Mouse (Mus musculus) erythroblast, embryonic 14.5 days (primary cell): ENCODE data around the gene Znfx1. TPM values are rescaled to one million over a fixed set of nuclear protein-coding genes. Genes with fewer than 3 reads are reported as not detected.

Source experiments
- H3K27me3 ChIP-seq: 2 replicates; pipeline ENCODE4 v1.6.1; 2012; ENCODE audit warnings: inconsistent platforms; ENCODE audit not compliant: control insufficient read depth
- H3K36me3 ChIP-seq: 2 replicates; pipeline ENCODE4 v1.6.1; 2012; ENCODE audit warnings: mild to moderate bottlenecking, inconsistent platforms; ENCODE audit not compliant: control insufficient read depth
- H3K4me1 ChIP-seq: 2 replicates; pipeline ENCODE4 v1.6.1; 2012; ENCODE audit warnings: inconsistent platforms; ENCODE audit not compliant: control insufficient read depth
- H3K4me3 ChIP-seq: replicated peaks from 2 replicates; pipeline ENCODE3; 2012; ENCODE audit warnings: moderate library complexity, mild to moderate bottlenecking, inconsistent platforms
- H3K9me3 ChIP-seq: 2 replicates; pipeline ENCODE4 v1.6.1; 2012; ENCODE audit warnings: low read length, inconsistent platforms, mixed read lengths; ENCODE audit not compliant: control insufficient read depth
- GATA1 ChIP-seq: IDR thresholded peaks from 2 replicates; pipeline ENCODE4 v1.6.1; 2012; ENCODE audit warnings: low read length, inconsistent platforms, mixed read lengths
- TAL1 ChIP-seq: IDR thresholded peaks from 3 replicates; pipeline ENCODE4 v1.6.1; 2012; ENCODE audit warnings: low read length, inconsistent platforms, mixed read lengths
- polyA plus RNA-seq: library from polyadenylated mRNA; stranded (reverse); fragments of >175 nt; gene quantifications from 2 replicates; pipeline ENCODE4 v1.2.3, GENCODE M21; 2012

The Znfx1 gene
- polyA plus RNA-seq, 1 experiment = 1.1 TPM

DNA sequence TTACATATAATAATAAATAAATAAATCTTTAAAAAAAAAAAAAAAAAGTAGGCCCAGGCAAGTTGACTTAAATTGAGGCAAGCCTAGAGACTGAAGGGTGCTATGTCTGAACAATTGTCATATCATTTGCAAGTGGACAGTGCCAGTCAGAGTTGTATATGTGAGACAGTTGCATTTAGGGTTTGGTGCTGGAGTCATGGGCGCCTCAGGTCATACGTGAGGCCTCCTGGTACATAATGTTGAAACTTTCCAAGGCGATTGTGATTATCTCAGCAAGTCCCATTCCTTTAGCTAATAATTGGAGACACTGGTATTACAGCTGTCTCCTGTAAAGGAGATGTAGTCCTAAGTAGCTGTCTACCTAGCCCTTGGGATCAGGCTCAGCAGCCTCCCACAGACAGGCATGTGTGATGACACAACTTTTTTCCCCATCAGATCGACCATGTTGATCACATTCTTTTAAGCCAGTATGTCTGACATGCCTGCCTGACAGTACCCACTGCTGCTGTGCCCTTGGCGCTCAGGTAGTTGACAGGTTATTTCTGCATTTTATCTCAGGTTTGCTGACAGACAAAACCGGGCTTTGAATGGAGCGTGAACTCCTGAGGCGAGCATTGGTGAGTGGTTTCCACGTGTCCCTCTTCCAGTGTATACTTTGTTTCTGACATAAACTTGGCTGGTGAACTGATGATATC, 1.9 kb upstream of the Znfx1 start:
- Histone ChIP-seq H3K9me3 (no peaks in the 10 kb centered on the region), H3K27me3 (no peaks in the 10 kb centered on the region), H3K4me1 (peaks cover 61% of the 10 kb centered on the region), H3K4me3 (peak overlapping the region; percentile 88), H3K36me3 (peaks cover 60% of the 10 kb centered on the region)
- TF ChIP-seq GATA1 = no peak
- TF ChIP-seq TAL1 = no peak

DNA sequence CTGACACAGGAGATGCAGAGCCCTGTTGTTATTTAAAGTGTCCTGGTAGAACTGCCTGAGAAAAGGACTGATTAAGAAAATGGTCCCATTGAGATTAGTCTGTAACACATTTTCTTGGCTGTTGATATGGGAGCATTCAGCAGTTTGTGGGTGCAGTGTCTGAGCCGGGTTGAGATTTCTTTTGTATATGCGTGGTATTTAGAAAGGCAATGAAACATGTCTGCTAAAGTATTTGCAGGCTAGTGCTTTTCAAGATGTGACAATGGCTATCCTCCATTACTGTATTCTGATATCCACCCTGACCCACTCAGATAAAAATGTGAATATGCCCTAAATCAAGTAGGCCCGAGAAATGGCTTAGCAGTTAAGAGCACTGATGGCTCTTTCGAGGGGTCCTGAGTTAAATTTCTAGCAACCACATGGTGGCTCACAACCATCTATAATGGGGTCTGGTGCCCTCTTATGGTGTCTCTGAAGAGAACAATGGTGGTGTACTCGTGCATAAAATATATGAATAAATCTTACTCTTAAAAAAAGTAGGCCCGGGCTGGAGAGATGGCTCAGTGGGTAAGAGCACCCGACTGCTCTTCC, 1.2 kb upstream of the Znfx1 start:
- Histone ChIP-seq H3K36me3 (peaks cover 68% of the 10 kb centered on the region), H3K4me3 (peak overlapping the region; percentile 88), H3K9me3 (no peaks in the 10 kb centered on the region), H3K4me1 (peaks cover 66% of the 10 kb centered on the region), H3K27me3 (no peaks in the 10 kb centered on the region)
- no peak for TF ChIP-seq GATA1
- no peak for TF ChIP-seq TAL1

DNA sequence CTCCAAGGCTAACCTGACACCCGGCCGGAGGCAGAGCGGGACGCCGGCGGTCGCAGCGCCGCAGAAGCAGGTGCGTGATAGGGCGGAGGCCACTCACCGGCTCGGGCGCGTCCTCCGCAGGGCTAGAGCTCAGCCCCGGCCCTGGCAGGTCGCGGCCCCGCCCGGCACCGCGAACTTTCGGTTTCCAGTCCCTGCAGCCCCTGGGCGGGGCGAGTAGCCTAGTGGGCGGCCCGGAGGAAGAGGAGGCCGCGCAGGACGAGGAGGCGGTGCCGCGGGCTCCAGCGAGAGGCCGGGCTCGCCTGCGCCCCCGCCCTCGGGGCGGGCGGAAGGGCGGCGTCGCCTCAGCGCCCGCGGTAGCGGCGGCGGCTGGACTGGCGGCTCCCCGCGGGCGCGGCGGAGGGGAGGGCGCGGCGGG, 311 bp downstream of the Znfx1 start:
- peak overlapping the region; percentile 88 for H3K4me3 ChIP-seq
- peaks cover 80% of the 10 kb centered on the region for H3K36me3 ChIP-seq
- H3K9me3 ChIP-seq = no peaks in the 10 kb centered on the region
- TF ChIP-seq GATA1 (no peak), TAL1 (no peak)
- H3K4me1 ChIP-seq = peaks cover 68% of the 10 kb centered on the region
- H3K27me3 ChIP-seq = no peaks in the 10 kb centered on the region

DNA sequence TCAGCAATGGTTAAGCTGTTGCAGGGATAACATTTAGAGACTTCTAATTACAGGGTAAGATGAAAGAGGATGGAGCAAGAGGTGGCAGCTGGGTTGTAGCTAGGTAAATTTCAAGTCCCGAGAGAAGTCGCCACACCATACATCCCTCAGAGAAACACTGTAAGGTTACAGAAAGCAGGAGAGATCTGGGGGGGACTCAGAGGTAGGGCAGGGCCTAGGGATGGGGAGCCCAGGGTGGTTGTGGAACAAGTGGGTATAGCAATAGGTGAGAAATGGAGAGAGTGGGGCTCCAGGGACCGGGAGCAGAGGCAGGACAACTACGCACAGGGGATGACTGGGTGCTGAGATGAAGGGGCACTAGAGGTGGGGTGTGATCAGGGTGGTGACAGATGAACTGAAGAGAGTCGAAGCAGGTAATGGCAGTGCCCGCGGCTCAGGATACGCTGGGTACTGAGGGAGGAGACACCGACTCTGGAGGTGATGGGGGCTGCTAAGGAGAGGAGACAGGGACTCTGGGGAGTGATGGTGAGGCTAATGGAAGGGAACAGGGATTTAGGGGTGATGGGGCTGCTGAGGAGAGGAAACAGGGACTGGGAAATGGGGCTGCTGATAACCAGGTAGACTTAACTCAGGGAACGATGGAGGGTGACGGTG, 1.3 kb downstream of the Znfx1 start:
- H3K27me3 ChIP-seq = no peaks in the 10 kb centered on the region
- no peak for TF ChIP-seq TAL1
- no peak for TF ChIP-seq GATA1
- H3K9me3 ChIP-seq = no peaks in the 10 kb centered on the region
- peaks cover 62% of the 10 kb centered on the region for H3K4me1 ChIP-seq
- H3K4me3 ChIP-seq = peak overlapping the region; percentile 88
- peaks cover 81% of the 10 kb centered on the region for H3K36me3 ChIP-seq

GRCm38 (mm10) chr2:167060761-167061160, 2.1 kb downstream of the Znfx1 start:
- Histone ChIP-seq H3K4me3 (peak overlapping the region; percentile 88), H3K27me3 (no peaks in the 10 kb centered on the region), H3K9me3 (no peaks in the 10 kb centered on the region), H3K36me3 (peaks cover 81% of the 10 kb centered on the region), H3K4me1 (peaks cover 63% of the 10 kb centered on the region)
- no peak for TF ChIP-seq GATA1

- peaks cover 81% of the 10 kb centered on the region for H3K36me3 ChIP-seq
- H3K4me1 ChIP-seq = peaks cover 63% of the 10 kb centered on the region
Observed at GRCm38 (mm10) chr2:167060360-167060759, 2.5 kb downstream of the Znfx1 start.

GRCm38 (mm10) chr2:167059960-167060359, 2.9 kb downstream of the Znfx1 start:
- Histone ChIP-seq H3K4me1 (peaks cover 63% of the 10 kb centered on the region), H3K36me3 (peaks cover 81% of the 10 kb centered on the region), H3K27me3 (no peaks in the 10 kb centered on the region), H3K4me3 (peak overlapping the region; percentile 88), H3K9me3 (no peaks in the 10 kb centered on the region)
- TF ChIP-seq TAL1 (no peak), GATA1 (no peak)

More at GRCm38 (mm10) chr2:167060360-167060759, 2.5 kb downstream of the Znfx1 start:
- TF ChIP-seq TAL1 (no peak), GATA1 (no peak)
- peak overlapping the region; percentile 88 for H3K4me3 ChIP-seq
- no peaks in the 10 kb centered on the region for H3K9me3 ChIP-seq
- H3K27me3 ChIP-seq = no peaks in the 10 kb centered on the region

GRCm38 (mm10) chr2:167059536-167059935, 3.3 kb downstream of the Znfx1 start:
- Histone ChIP-seq H3K4me3 (peak overlapping the region; percentile 88), H3K9me3 (no peaks in the 10 kb centered on the region), H3K36me3 (peaks cover 81% of the 10 kb centered on the region), H3K27me3 (no peaks in the 10 kb centered on the region), H3K4me1 (peaks cover 63% of the 10 kb centered on the region)
- TF ChIP-seq GATA1 (no peak), TAL1 (no peak)

DNA sequence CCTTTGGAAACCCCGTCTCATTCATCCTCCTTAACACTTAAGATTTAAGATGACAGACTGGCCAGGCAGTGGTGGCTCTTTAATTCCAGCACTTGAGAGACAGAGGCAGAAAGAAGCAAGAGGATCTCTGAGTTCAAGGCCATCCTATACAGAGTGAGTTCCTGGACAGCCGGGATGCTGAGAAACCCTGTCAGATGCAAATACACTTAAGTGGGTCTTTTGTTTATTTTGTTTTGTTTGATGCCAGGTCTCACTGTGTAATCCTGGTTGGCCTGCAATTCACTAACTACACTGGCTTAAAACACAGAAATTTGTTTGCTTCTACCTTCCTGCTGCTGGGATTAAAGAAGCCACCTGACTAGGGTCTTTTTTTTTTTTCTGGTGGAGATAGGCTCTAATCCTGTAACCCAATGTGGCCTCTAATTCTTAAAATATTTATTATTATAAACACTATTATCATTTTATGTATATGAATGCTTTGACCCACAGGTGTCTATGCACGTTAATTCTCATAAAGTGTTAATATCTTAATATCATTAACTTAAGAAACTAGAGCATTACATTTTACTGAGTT, 3.9 kb downstream of the Znfx1 start:
- peaks cover 60% of the 10 kb centered on the region for H3K4me1 ChIP-seq

More for the DNA sequence above, 3.9 kb downstream of the Znfx1 start:
- H3K9me3 ChIP-seq = no peaks in the 10 kb centered on the region
- no peaks in the 10 kb centered on the region for H3K27me3 ChIP-seq
- H3K36me3 ChIP-seq = peaks cover 83% of the 10 kb centered on the region
- no peak for TF ChIP-seq TAL1
- H3K4me3 ChIP-seq = no peak overlapping the region
